Mouse (Mus musculus) forebrain, embryonic 16.5 days (tissue): ENCODE results near the gene Ripor1. TPM values are rescaled to one million over a fixed set of nuclear protein-coding genes. Genes with fewer than 3 reads are reported as not detected.

ENCODE experiments used
- ATAC-seq: fragments of 200-750 bp; cut with Nextera tagmentation; 2 replicates; pipeline ENCODE4 v1.8.0; 2017; ENCODE audit warnings: mild to moderate bottlenecking, moderate library complexity
- H3K27ac ChIP-seq: fragments of 300-500 bp; sonication (generic); 2 replicates; pipeline ENCODE4 v1.5.1; 2014; ENCODE audit warnings: low read length, control low read depth
- H3K27me3 ChIP-seq: fragments of 300-500 bp; sonication (generic); replicated peaks from 2 replicates; pipeline ENCODE4 v1.6.1; 2014; ENCODE audit warnings: low read length; ENCODE audit not compliant: control insufficient read depth, insufficient read depth
- H3K36me3 ChIP-seq: fragments of 300-500 bp; sonication (generic); 2 replicates; pipeline ENCODE4 v1.6.1; 2014; ENCODE audit not compliant: control insufficient read depth, insufficient read depth
- H3K4me1 ChIP-seq: fragments of 300-500 bp; sonication (generic); replicated peaks from 2 replicates; pipeline ENCODE4 v1.6.1; 2014; ENCODE audit warnings: low read length; ENCODE audit not compliant: control insufficient read depth, insufficient read depth
- H3K4me2 ChIP-seq: fragments of 300-500 bp; sonication (generic); 2 replicates; pipeline ENCODE4 v1.6.1; 2014; ENCODE audit warnings: mild to moderate bottlenecking, low read length, control low read depth
- H3K4me3 ChIP-seq: fragments of 300-500 bp; sonication (generic); replicated peaks from 2 replicates; pipeline ENCODE4 v1.5.1; 2014; ENCODE audit warnings: mild to moderate bottlenecking, low read length, control low read depth
- H3K9ac ChIP-seq: fragments of 300-500 bp; sonication (generic); replicated peaks from 2 replicates; pipeline ENCODE4 v1.6.1; 2014; ENCODE audit warnings: low read depth, low read length, control low read depth
- H3K9me3 ChIP-seq: fragments of 300-500 bp; sonication (generic); 2 replicates; pipeline ENCODE4 v1.6.1; 2016; ENCODE audit warnings: low read length; ENCODE audit not compliant: control insufficient read depth
- WGBS: fragments of 180-500 bp; shearing (Covaris S2); extraction: QIAGEN DNeasy Blood & Tissue Kit; methylation state at CpG from one replicate; pipeline ENCODE4 v1.1.7; 2014; 5-methylcytosine and 5-hydroxymethylcytosine counted together
- polyA plus RNA-seq: library from polyadenylated mRNA; unstranded; fragments of >200 nt; fragmentation: Nextera tagmentation; extraction: Ambion mirVana; gene quantifications from 2 replicates; pipeline ENCODE4 v1.2.1, GENCODE M21; 2015

The Ripor1 gene
- polyA plus RNA-seq, 1 experiment from 2014 or later: 33.4 TPM

DNA sequence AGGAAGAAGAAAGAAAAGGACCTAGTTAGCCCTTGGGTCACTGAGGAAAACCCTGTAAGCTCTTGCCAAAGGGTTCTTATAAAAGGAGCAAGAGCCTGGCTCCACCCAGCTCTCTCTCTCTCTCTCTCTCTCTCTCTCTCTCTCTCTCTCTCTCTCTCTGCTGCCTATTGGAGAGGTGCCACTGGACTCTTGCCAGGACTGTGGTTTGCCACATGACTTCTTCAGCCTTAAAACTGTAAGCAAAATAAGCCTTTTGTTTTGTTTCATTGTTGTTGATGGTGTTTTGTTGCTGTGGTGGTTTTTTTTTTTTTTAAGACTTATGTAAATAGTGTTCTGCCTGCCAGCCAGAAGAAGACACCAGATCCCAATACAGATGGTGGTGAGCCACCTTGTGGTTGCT, 31.6 kb upstream of the Ripor1 start:
- Histone ChIP-seq H3K27me3 (no peaks in the 10 kb centered on the region), H3K4me1 (0 out of 2 replicates have a peak, but pooled peaks cover 2% of the 10 kb centered on the region), H3K9ac (no peak overlapping the region), H3K27ac (no peak overlapping the region), H3K4me2 (no peak overlapping the region), H3K36me3 (no peaks in the 10 kb centered on the region), H3K9me3 (no peaks in the 10 kb centered on the region), H3K4me3 (no peak overlapping the region)
- no peak for ATAC-seq

DNA sequence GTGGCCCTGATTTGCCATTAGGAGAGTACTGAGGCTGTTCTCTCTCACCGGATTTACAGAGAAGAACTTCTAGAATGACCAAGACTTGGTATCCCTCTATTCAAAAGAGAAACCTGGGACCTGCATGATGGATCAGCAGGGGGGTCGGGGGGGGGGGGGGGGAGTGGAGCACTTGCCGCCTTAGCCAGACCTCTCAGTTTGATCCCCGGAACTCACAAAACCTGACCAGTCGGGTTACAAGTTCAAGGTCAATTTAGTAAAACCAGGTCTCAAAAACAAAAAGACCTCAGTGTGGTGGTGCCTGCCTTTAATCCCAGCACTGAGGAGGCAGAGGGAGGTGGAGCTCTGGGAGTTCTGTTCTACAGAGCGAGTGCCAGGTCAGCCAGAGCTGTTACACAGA, 30.3 kb upstream of the Ripor1 start:
- Histone ChIP-seq H3K9me3 (no peaks in the 10 kb centered on the region), H3K9ac (no peak overlapping the region), H3K4me2 (no peak overlapping the region), H3K27me3 (no peaks in the 10 kb centered on the region), H3K27ac (no peak overlapping the region), H3K4me3 (no peak overlapping the region), H3K36me3 (no peaks in the 10 kb centered on the region), H3K4me1 (0 out of 2 replicates have a peak, but pooled peaks cover 2% of the 10 kb centered on the region)
- no peak for ATAC-seq
- WGBS: 41% methylated on average over 6 of the region's 6 CpGs

DNA sequence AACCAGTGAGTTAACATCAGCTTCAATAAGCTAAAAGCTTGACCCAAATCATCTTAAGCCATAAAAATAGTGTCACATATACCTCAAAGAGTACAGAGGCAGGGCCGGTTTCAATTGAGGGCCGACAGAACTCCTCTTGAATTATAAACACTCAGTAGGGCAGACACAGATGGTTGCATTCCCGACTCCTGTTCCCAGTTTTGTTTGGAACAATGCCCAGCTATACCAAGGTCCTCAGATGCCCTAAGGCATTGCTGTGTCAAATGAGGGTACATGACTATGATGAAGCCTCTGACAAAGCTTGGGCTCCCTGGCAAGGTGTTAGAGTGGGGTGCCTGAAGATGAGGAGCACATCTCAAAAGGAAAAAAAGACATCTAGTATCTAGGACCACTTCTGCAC, 29.5 kb upstream of the Ripor1 start:
- 50% methylated on average over 3 of the region's 3 CpGs for WGBS
- Histone ChIP-seq H3K9me3 (no peaks in the 10 kb centered on the region), H3K4me2 (no peak overlapping the region), H3K4me3 (no peak overlapping the region), H3K27me3 (no peaks in the 10 kb centered on the region), H3K4me1 (0 out of 2 replicates have a peak, but pooled peaks cover 2% of the 10 kb centered on the region), H3K36me3 (no peaks in the 10 kb centered on the region), H3K9ac (no peak overlapping the region), H3K27ac (no peak overlapping the region)
- ATAC-seq: no peak

DNA sequence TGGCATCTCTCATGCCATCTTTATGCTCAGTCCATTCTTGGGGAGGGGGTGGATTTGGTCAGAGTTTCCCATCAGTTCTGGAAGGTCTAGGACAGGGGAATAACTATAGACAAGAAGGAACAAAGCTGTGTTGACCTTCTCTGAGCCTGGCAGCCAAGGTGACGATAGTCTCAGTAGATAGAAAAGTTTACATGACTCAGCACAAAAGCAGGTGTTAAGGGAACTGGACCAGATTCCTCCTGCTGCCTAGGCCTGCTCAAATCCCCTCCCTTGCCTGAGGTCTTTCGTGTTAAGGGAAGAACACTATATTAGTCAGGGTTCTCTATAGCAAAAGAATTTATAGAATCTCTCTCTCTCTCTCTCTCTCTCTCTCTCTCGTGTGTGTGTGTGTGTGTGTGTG, 25.3 kb upstream of the Ripor1 start:
- ATAC-seq: no peak
- Histone ChIP-seq H3K9me3 (no peaks in the 10 kb centered on the region), H3K9ac (no peak overlapping the region), H3K4me2 (no peak overlapping the region), H3K27ac (no peak overlapping the region), H3K36me3 (no peaks in the 10 kb centered on the region), H3K4me3 (no peak overlapping the region), H3K27me3 (no peaks in the 10 kb centered on the region), H3K4me1 (0 out of 2 replicates have a peak, but pooled peaks cover 2% of the 10 kb centered on the region)
- WGBS: 70% methylated on average over 3 of the region's 3 CpGs

DNA sequence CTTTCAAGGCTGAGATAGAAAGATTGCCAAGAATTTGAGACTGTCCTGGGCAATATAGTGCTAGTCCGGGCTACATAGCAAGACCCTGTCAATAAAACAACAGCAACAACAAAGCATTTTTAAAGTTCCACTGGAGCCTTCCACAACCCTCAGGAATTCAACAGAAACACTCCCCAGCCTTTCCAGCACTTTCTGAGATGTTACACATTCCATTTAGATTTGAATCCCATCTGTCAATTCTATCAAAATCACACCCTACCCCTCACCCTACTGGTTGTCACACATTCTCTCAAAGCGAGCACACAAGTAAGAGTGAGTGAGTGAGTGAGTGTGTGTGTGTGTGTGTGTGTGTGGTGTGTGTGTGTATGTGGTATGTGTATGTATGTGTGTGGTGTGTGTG, 12.6 kb upstream of the Ripor1 start:
- 84% methylated on average over 2 of the region's 2 CpGs for WGBS

DNA sequence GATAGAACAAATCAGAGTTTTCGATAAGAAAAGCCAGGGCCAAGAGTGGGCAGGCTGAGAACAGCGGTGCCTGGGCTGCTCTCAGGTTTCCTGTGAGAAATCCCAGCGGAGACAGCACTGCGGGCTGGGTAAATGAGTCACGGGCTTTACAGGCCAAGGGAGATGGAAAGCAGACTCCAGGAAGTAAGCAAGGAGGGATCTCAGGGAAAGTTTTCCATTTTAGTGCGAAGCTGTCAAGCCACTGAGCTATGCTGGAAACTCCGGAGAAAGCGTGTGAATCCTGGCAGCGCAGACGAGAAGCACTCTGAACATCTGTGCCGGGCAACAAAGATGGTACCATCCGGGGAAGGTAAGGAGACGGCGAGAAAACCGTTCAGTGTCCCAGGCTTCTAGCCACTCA, 11.2 kb upstream of the Ripor1 start:
- H3K9ac ChIP-seq: no peak overlapping the region
- no peak overlapping the region for H3K4me2 ChIP-seq
- no peaks in the 10 kb centered on the region for H3K9me3 ChIP-seq
- no peaks in the 10 kb centered on the region for H3K27me3 ChIP-seq
- no peak overlapping the region for H3K27ac ChIP-seq
- 24% methylated on average over 15 of the region's 15 CpGs for WGBS
- H3K4me3 ChIP-seq: no peak overlapping the region
- H3K4me1 ChIP-seq: peaks cover 4% of the 10 kb centered on the region
- no peaks in the 10 kb centered on the region for H3K36me3 ChIP-seq
- no peak for ATAC-seq

More for the DNA sequence above, 12.6 kb upstream of the Ripor1 start:
- Histone ChIP-seq H3K36me3 (no peaks in the 10 kb centered on the region), H3K4me3 (no peak overlapping the region), H3K9ac (no peak overlapping the region), H3K4me2 (no peak overlapping the region), H3K27me3 (no peaks in the 10 kb centered on the region), H3K9me3 (no peaks in the 10 kb centered on the region), H3K27ac (no peak overlapping the region), H3K4me1 (peaks cover 4% of the 10 kb centered on the region)
- ATAC-seq: no peak

DNA sequence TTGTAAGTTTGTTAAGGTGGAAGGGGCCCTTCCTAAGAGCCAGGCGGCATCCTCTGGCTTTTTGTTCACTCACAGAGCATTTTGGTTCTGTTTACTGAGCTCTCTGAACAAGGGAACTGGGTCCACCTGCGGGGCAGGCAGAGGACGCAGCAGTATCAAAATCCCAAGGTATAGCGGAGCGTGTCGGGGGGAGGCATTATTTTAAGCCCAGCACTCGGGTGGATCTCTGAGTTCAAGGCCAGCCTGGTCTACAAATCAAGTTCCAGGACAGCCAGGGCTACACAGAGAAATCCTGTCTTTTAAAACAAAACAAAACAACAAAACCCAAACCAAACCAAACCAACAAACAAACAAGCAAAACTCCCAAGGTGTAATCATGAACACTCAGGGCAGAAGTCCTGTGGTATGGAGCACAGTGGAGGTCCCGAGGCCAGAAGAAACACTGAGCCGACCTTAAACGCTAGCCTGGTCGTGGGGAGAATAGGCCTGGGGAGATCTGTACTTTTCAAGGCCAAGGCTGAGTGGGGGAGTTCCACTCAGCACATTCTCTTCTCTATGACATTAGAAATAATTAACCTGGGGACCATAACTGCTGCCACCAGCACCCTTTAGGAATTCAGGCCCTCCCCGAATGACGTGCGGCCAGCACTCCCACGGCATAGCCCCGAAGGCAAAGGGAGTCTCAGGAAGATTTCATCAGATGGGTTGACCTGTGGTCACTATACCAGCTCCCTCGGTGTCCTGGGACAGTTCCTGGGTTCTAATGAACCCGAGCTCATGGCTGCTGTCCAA, 10.4 kb upstream of the Ripor1 start:
- Histone ChIP-seq H3K36me3 (no peaks in the 10 kb centered on the region), H3K4me3 (no peak overlapping the region), H3K27ac (no peak overlapping the region), H3K27me3 (no peaks in the 10 kb centered on the region), H3K9ac (no peak overlapping the region), H3K4me1 (peaks cover 4% of the 10 kb centered on the region), H3K9me3 (no peaks in the 10 kb centered on the region), H3K4me2 (no peak overlapping the region)
- WGBS: 81% methylated on average over 18 of the region's 18 CpGs
- no peak for ATAC-seq

DNA sequence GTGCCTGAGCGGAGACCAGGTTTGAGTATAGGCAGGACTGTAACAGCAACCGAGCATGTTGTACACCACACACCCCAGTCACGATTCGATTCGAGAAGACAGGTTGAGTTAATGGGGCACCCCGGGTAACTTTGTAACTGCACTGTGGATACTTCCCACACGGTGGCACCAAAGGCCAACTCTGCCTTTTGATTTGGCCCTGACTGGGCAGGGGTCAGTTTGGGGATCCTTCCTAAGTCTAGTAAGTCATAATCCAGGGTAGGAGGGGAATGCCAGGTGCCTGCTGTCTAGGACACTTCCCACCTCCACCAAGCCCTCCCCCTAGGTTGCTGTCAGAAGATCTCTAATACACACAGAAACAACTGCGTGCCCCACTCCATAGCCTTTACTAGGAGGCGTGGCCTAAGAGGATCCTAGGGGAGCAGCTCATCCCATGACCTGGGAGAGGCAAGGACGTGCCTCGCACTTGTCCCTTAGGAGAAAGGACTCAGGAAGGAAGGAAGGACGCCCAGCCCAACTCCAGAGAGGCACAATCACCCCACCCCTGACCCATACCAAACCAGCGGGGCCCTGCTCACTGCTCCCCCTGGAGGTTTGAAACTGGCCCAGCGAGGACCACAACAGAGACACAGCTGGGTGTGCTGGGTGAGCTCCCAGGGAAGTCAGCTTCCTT, 8.6 kb upstream of the Ripor1 start:
- Histone ChIP-seq H3K27me3 (no peaks in the 10 kb centered on the region), H3K36me3 (no peaks in the 10 kb centered on the region), H3K9me3 (no peaks in the 10 kb centered on the region), H3K4me3 (no peak overlapping the region), H3K27ac (no peak overlapping the region), H3K9ac (no peak overlapping the region), H3K4me2 (no peak overlapping the region), H3K4me1 (peaks cover 4% of the 10 kb centered on the region)
- peak; percentile 38; the same call in 1 of the 2 replicates for ATAC-seq
- WGBS: 5% methylated on average over 14 of the region's 14 CpGs

DNA sequence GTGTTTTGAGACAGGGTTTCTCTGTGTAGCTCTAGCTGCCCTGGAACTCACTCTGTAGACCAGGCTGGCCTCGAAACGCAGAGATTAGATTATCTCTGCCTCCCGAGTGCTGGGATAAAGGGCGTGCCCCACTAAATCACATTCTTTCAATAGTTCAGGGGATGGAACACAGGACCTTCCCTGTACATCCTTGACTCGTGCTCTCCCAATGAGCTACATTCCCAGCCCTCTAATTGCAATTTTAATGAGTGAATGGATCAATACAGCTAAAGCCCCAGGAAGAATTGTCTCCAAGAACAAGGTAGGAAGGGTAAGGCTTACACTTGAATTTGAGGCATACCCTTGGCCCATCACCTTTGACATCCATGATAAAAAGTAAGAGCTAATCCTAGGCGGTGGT, 6.3 kb upstream of the Ripor1 start:
- no peaks in the 10 kb centered on the region for H3K36me3 ChIP-seq
- no peaks in the 10 kb centered on the region for H3K27me3 ChIP-seq
- ATAC-seq: no peak
- WGBS: 82% methylated on average over 6 of the region's 6 CpGs
- peaks cover 2% of the 10 kb centered on the region for H3K4me1 ChIP-seq
- H3K4me3 ChIP-seq: no peak overlapping the region
- no peak overlapping the region for H3K27ac ChIP-seq
- H3K9me3 ChIP-seq: no peaks in the 10 kb centered on the region
- H3K9ac ChIP-seq: no peak overlapping the region
- no peak overlapping the region for H3K4me2 ChIP-seq
